Mouse (Mus musculus) small intestine, adult 2 months (tissue): ENCODE data around the gene Pdlim4.

Source experiments
- CTCF ChIP-seq: fragments of 200-500 bp; IDR thresholded peaks from 2 replicates; pipeline ENCODE4 v1.5.1; 2012; ENCODE audit warnings: low read depth, mild to moderate bottlenecking, control low read depth, inconsistent platforms, low read length, moderate library complexity, mixed read lengths; ENCODE audit not compliant: insufficient replicate concordance, insufficient read length; ENCODE audit errors: extremely low read depth
- POLR2A ChIP-seq: fragments of 200-500 bp; IDR thresholded peaks from 2 replicates; pipeline ENCODE4 v1.6.1; 2012; ENCODE audit warnings: low read depth, mild to moderate bottlenecking, control low read depth, inconsistent platforms, low read length, moderate library complexity

- TF ChIP-seq CTCF (no peak), POLR2A (no peak)
These were observed 32.1 kb upstream of the Pdlim4 start for GRCm38 (mm10) chr11:54100692-54101591.
